Mouse (Mus musculus) lung, postnatal 0 days (tissue): ENCODE measurements around the gene Ano3. TPM values are rescaled to one million over a fixed set of nuclear protein-coding genes. Genes with fewer than 3 reads are reported as not detected.

Experiments
- ATAC-seq: fragments of 200-750 bp; cut with Nextera tagmentation; 2 replicates; pipeline ENCODE4 v1.8.0; 2017; ENCODE audit warnings: moderate library complexity
- DNase-seq: peaks from one replicate; pipeline ENCODE4 v3.0.0-alpha.2; 2016; ENCODE audit warnings: low spot score
- H3K27ac ChIP-seq: fragments of 300-500 bp; sonication (generic); 2 replicates; pipeline ENCODE4 v1.5.1; 2014; ENCODE audit warnings: antibody characterized with exemption, mild to moderate bottlenecking, low read length, mixed read lengths
- H3K27me3 ChIP-seq: fragments of 300-500 bp; sonication (generic); replicated peaks from 2 replicates; pipeline ENCODE4 v1.6.1; 2014; ENCODE audit warnings: low read length, mixed read lengths; ENCODE audit not compliant: insufficient read depth
- H3K36me3 ChIP-seq: fragments of 300-500 bp; sonication (generic); 2 replicates; pipeline ENCODE4 v1.6.1; 2014; ENCODE audit warnings: low read length, mixed read lengths; ENCODE audit not compliant: insufficient read depth
- H3K4me1 ChIP-seq: fragments of 300-500 bp; sonication (generic); 2 replicates; pipeline ENCODE4 v1.6.1; 2014; ENCODE audit warnings: antibody characterized with exemption, low read depth, low read length, mixed read lengths; ENCODE audit not compliant: insufficient read depth
- H3K4me2 ChIP-seq: fragments of 300-500 bp; sonication (generic); replicated peaks from 2 replicates; pipeline ENCODE4 v1.6.1; 2014; ENCODE audit warnings: low read depth, mild to moderate bottlenecking, low read length, moderate library complexity, mixed read lengths
- H3K4me3 ChIP-seq: fragments of 300-500 bp; sonication (generic); 2 replicates; pipeline ENCODE4 v1.5.1; 2014; ENCODE audit warnings: low read depth, low read length
- H3K9ac ChIP-seq: fragments of 300-500 bp; sonication (generic); replicated peaks from 2 replicates; pipeline ENCODE4 v1.6.1; 2014; ENCODE audit warnings: low read depth, mild to moderate bottlenecking
- H3K9me3 ChIP-seq: fragments of 300-500 bp; sonication (generic); 2 replicates; pipeline ENCODE4 v1.6.1; 2016; ENCODE audit warnings: low read length, mixed read lengths
- CTCF ChIP-seq: IDR thresholded peaks from 2 replicates; pipeline ENCODE4 v1.5.1; 2016; ENCODE audit warnings: antibody characterized with exemption, mild to moderate bottlenecking
- EP300 ChIP-seq: IDR thresholded peaks from 2 replicates; pipeline ENCODE4 v1.6.1; 2016; ENCODE audit warnings: antibody characterized with exemption, mild to moderate bottlenecking, control low read depth
- WGBS: fragments of 180-500 bp; shearing (Covaris S2); extraction: QIAGEN DNeasy Blood & Tissue Kit; methylation state at CpG from one replicate; pipeline ENCODE4 v1.1.7; 2014; 5-methylcytosine and 5-hydroxymethylcytosine counted together
- polyA plus RNA-seq: library from polyadenylated mRNA; unstranded; fragments of >200 nt; fragmentation: Nextera tagmentation; extraction: Ambion mirVana; gene quantifications from 2 replicates; pipeline ENCODE4 v1.2.1, GENCODE M21; 2015

Ano3 gene
- polyA plus RNA-seq, 1 experiment from 2014 or later: 0.06 TPM

GRCm38 (mm10) chr2:110970158-110970557, 19.4 kb upstream of the Ano3 start:
- TF ChIP-seq EP300 (no peak), CTCF (no peak)
- Histone ChIP-seq H3K27ac (no peak overlapping the region), H3K9ac (no peak overlapping the region), H3K9me3 (no peaks in the 10 kb centered on the region), H3K4me2 (no peak overlapping the region), H3K4me1 (no peaks in the 10 kb centered on the region), H3K36me3 (no peaks in the 10 kb centered on the region), H3K4me3 (no peak overlapping the region), H3K27me3 (no peaks in the 10 kb centered on the region)
- DNase-seq (no peak), ATAC-seq (no peak)
- WGBS: 47% methylated on average over 2 of the region's 2 CpGs

GRCm38 (mm10) chr2:110965398-110965797, 14.7 kb upstream of the Ano3 start:
- Histone ChIP-seq H3K4me2 (no peak overlapping the region), H3K4me1 (no peaks in the 10 kb centered on the region), H3K36me3 (no peaks in the 10 kb centered on the region), H3K4me3 (no peak overlapping the region), H3K27me3 (no peaks in the 10 kb centered on the region), H3K9ac (no peak overlapping the region), H3K27ac (no peak overlapping the region), H3K9me3 (no peaks in the 10 kb centered on the region)
- ATAC-seq (no peak), DNase-seq (no peak)
- WGBS: 88% methylated on average over 3 of the region's 3 CpGs
- TF ChIP-seq EP300 (no peak), CTCF (no peak)

GRCm38 (mm10) chr2:110950432-110950803, 305 bp downstream of the Ano3 start:
- TF ChIP-seq EP300 (no peak), CTCF (no peak)
- no peak overlapping the region for H3K9ac ChIP-seq
- no peak overlapping the region for H3K4me2 ChIP-seq
- no peak for DNase-seq
- 54% methylated on average over 3 of the region's 3 CpGs for whole genome bisulfite sequencing
- no peaks in the 10 kb centered on the region for H3K4me1 ChIP-seq
- ATAC-seq: no peak
- no peaks in the 10 kb centered on the region for H3K9me3 ChIP-seq
- H3K36me3 ChIP-seq: no peaks in the 10 kb centered on the region
- H3K27ac ChIP-seq: no peak overlapping the region
- no peak overlapping the region for H3K4me3 ChIP-seq
- H3K27me3 ChIP-seq: no peaks in the 10 kb centered on the region

- H3K9ac ChIP-seq: no peak overlapping the region
- H3K27ac ChIP-seq: no peak overlapping the region
- ATAC-seq: no peak
- no peaks in the 10 kb centered on the region for H3K9me3 ChIP-seq
- H3K4me1 ChIP-seq: no peaks in the 10 kb centered on the region
- WGBS: 5% methylated on average over 20 of the region's 20 CpGs
- TF ChIP-seq CTCF (no peak), EP300 (no peak)
- H3K36me3 ChIP-seq: no peaks in the 10 kb centered on the region
- H3K4me2 ChIP-seq: no peak overlapping the region; the same call in 1 of the 2 replicates
- peak; percentile 4 for DNase-seq
- no peaks in the 10 kb centered on the region for H3K27me3 ChIP-seq
- H3K4me3 ChIP-seq: no peak overlapping the region
These were observed 868 bp downstream of the Ano3 start for GRCm38 (mm10) chr2:110949679-110950431.

GRCm38 (mm10) chr2:110945171-110945570, 5.6 kb downstream of the Ano3 start:
- no peak for ATAC-seq
- no peak overlapping the region for H3K27ac ChIP-seq
- no peak overlapping the region for H3K9ac ChIP-seq
- no peak for TF ChIP-seq EP300
- no peak for TF ChIP-seq CTCF
- no peaks in the 10 kb centered on the region for H3K27me3 ChIP-seq
- no peaks in the 10 kb centered on the region for H3K4me1 ChIP-seq
- 48% methylated on average over 1 of the region's 1 CpGs for WGBS
- no peaks in the 10 kb centered on the region for H3K9me3 ChIP-seq
- no peak overlapping the region for H3K4me2 ChIP-seq
- no peaks in the 10 kb centered on the region for H3K36me3 ChIP-seq
- no peak overlapping the region for H3K4me3 ChIP-seq
- DNase-seq: no peak

GRCm38 (mm10) chr2:110935691-110936090, 15.0 kb downstream of the Ano3 start:
- DNase-seq (no peak), ATAC-seq (no peak)
- TF ChIP-seq EP300 (no peak), CTCF (no peak)
- Histone ChIP-seq H3K4me1 (no peaks in the 10 kb centered on the region), H3K9me3 (no peaks in the 10 kb centered on the region), H3K36me3 (no peaks in the 10 kb centered on the region), H3K4me2 (no peak overlapping the region), H3K4me3 (no peak overlapping the region), H3K27me3 (no peaks in the 10 kb centered on the region), H3K27ac (no peak overlapping the region), H3K9ac (no peak overlapping the region)

GRCm38 (mm10) chr2:110929126-110929525, 21.6 kb downstream of the Ano3 start:
- no peak overlapping the region for H3K27ac ChIP-seq
- no peak overlapping the region for H3K4me2 ChIP-seq
- TF ChIP-seq EP300: no peak
- no peaks in the 10 kb centered on the region for H3K27me3 ChIP-seq
- no peaks in the 10 kb centered on the region for H3K36me3 ChIP-seq
- no peak overlapping the region for H3K9ac ChIP-seq
- DNase-seq: no peak
- no peaks in the 10 kb centered on the region for H3K4me1 ChIP-seq
- H3K4me3 ChIP-seq: no peak overlapping the region
- no peak for ATAC-seq
- H3K9me3 ChIP-seq: no peaks in the 10 kb centered on the region
